Mouse (Mus musculus) left cerebral cortex, adult 11 months (tissue): ENCODE measurements around the gene Pxt1.

Source experiments
- DNase-seq: peaks from one replicate; pipeline ENCODE4 v3.0.0; 2022; ENCODE audit warnings: low spot score

Gene Pxt1

GRCm38 (mm10) chr17:28947011-28947939, 3.6 kb upstream of the Pxt1 start:
- DNase-seq = no peak

- no peak for DNase-seq
Measured at GRCm38 (mm10) chr17:28944481-28944880, 841 bp upstream of the Pxt1 start.

DNA sequence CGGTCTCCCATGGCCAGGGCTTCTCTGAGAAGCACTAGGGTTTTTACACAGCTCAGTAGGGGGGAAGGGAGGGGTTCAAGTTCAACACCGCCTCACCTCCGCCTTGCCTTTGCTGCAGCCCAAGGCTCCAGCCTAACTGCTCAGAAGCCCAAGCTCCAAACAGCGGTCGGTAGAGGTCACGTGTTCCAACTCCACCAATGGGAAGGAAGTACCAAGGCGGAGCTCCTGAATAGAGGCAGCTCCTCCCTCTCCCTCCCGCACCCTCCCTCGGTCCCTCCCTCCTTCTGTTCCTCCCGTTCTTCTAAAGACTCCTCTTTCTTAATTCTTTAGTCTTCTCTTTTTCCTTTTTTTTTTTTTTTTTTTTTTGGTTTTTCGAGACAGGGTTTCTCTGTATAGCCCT, 1.5 kb downstream of the Pxt1 start:
- no peak for DNase-seq

DNA sequence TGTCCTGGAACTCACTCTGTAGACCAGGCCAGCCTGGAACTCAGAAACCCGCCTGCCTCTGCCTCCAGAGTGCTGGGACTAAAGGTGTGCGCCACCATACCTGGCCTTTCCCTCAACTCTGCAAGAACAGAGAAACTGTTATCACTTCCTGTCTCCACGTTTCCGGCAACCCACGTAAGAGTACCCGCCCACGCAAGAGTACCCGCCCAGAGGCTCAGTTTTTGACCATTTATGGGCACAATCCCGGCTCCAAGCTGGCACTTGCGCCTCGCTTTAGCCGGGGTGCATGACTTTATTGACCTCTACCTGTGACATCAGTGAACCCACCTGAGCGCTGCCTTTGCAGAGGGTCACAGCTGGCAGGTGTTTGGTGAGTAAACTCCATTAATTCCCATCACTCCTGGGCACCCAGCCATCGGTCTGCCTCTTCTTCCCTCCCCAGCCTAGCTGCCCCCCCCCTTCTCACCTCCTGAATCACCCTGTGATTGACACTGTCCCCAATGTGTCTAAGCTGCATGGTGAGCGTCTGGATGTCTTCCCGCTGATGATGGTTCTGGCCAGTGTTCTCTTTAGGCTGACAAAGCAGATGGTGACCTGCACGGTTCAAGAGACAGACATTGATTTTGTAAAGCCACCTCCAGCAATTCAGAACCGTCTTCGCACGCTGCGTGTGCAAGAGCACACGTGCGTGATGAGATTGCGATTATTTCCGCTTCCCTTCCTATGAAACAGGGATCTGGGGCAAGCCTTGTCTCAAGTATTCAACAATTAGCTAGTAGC, 2.7 kb downstream of the Pxt1 start:
- DNase-seq = no peak

GRCm38 (mm10) chr17:28936622-28937345, 6.9 kb downstream of the Pxt1 start:
- no peak for DNase-seq

DNA sequence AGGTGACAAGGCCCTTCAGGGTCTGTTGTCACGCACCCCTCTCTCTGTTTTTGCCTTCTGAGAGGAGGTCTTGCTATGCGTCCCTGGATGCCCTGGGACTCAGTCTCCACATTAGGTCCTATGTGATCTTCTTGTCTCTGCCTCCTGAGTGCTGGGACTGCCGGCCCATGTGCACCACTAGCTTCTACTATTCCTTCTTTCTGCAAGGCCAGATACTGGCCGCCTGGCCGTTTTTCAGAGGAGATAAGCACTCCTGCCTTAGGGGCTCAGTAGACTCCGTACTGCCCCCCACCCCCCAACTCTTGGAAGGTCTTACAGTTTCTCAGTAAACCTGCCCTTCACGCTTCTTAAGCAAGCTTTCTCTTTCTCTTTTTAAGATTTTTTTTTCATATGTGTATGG, 7.5 kb downstream of the Pxt1 start:
- no peak for DNase-seq

DNA sequence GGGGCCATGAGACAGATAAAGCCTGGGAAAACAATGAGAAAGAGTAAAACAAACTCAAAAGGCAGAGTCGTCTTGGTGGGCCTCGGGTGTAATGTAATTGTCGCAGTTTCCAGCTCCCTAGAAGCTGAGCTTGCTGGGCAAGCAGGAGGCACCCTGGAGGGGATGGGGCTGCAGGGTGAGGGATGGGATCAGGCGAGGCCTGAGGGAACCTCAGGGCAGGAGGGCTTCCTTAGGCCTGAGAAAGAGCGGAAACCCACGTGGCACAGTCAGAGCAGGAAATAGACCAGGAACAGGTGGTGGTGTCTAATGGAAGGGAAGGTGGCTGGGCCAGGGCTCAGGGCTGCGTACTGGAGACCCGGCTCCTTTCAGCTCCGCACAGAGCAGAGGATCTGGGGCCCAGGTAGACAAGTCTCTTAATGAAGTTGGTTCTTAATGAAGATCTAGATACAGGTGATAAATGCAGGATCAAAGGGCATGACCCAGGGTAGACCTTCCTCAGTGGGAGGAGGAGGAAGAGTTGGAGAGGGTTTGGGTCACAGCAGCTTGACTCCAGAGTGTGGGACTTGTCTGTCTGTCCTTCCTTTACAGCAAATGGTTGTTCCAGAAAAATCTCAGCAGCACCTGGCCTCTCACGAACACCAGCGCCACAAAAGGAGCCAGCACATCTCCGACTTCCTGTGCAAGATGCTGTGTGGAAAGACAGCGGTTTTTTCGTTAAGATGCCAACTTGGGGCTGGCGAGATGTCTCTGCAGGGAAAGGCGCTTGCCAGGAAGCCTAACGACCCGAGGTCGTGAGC, 9.3 kb downstream of the Pxt1 start:
- DNase-seq = no peak

GRCm38 (mm10) chr17:28932274-28932673, 11.4 kb downstream of the Pxt1 start:
- DNase-seq = no peak

DNA sequence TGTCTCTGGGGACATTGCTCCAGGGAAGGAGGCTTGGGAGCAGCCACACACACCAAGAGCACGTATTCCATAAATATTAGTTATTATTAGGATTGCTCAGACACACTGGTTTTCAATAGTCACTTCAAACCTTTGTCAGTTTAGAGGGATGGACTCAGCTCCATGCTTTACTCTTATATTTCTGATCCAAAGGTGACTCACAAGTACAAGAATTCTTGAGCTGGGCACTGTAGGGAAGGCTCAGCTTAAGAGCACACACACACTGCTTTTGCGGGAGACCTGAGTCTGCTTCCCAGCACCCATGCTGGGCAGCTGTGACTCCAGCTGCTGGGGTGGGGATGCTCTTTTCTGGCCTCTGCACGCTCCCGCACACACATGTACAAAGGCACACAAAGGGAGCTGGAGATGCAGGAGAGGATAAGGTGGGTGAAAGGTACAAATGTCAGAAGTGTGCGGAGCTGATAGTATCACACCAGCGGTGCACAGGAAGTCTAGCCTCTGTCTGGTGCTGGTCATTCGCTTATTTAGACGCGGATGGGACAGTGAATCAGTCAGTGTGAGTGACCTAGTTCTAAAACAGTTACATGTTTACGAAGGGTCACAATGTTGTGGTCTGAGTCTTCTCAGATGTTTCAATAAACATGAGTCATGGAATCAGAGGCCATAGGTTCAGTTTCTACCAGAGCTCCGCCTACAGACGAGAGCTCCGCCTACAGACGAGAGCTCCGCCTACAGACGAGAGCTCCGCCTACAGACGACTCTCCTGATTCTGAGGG, 12.0 kb downstream of the Pxt1 start:
- DNase-seq = no peak

DNA sequence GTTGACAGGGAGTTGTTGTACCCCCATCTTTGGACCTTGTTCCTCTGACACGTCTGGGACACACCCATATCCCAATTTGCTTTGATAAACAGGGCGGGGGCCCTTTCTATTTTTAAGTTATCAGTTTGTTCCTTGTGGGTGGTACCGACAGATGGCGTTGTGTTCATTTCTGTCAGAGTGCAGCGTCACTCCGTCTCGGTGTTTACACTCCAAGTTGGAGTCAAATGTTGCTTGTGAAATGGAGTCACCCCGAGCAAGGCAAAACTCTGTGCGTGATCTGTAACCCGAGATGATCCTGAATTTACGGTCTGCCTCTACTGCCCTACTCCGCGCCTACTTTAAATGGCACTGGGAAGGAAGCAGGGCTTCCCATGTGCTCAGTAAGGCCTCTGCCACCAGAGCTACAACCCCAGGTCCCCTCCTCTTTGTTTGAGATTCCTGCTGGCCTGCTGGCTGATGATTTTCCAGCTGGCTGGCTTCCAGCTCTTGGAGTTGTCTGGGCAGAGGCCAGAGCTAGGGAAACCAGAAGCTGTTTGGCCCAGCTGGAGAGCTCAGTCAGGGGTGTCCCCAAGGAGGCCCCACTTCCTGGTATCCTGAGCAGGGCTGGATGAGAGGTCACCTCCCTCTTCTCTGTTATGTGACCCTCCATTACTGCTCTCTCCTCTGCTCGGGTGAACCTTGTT, 13.1 kb downstream of the Pxt1 start:
- no peak for DNase-seq

DNA sequence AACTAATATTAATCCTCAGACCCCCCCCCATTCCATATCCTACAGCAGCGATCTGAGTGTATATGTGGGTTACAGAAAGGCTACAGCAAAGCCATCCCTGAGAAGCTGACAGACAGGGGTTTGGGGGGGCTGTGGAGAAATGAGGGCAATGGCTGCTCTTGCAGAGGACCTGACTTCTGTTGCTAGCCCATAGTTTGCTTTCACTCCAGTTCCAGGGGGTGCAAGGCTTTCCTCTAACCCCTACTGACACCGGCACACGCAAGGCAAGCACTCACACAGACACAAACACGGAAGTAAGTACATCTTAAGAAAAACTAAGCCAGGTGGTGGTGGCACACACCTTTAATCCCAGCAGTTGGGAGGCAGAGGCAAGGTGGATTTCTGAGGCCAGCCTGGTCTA, 14.3 kb downstream of the Pxt1 start:
- no peak for DNase-seq

- DNase-seq = no peak
Measured at GRCm38 (mm10) chr17:28928004-28928403, 15.6 kb downstream of the Pxt1 start.

- DNase-seq = no peak
Measured at GRCm38 (mm10) chr17:28926866-28927635, 16.6 kb downstream of the Pxt1 start.

GRCm38 (mm10) chr17:28926380-28926779, 17.3 kb downstream of the Pxt1 start:
- DNase-seq = peak; percentile 72

DNA sequence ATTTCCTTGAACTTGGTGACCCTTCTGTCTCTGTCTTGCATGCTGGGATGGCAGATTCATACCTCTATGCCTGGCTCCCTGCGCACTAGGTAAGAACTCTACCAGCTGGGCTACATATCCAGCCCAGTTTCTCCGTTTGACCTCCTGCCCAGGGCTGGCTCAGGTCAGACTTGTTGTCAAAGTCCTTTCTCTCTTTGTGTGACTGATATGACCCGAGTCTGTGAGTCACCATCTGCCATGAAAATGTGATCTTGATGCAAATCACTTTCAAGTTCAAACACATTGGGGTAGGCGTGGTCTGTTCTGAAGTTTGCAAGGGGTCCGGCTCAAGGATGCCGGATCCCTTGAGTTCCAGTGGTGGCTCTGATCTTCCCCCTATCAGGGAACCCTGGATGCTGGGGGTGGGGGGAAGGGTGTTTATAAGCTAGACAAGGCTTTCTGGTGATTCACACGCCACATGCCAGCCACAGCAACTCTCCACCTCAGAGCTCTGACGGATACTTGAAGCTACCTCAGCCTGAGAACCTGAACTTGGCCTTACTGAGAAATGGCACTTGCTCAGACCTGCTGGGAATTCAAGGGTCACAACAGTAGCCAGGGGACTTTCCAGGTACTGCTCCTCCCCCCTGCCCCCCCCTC, 18.6 kb downstream of the Pxt1 start:
- no peak for DNase-seq

DNA sequence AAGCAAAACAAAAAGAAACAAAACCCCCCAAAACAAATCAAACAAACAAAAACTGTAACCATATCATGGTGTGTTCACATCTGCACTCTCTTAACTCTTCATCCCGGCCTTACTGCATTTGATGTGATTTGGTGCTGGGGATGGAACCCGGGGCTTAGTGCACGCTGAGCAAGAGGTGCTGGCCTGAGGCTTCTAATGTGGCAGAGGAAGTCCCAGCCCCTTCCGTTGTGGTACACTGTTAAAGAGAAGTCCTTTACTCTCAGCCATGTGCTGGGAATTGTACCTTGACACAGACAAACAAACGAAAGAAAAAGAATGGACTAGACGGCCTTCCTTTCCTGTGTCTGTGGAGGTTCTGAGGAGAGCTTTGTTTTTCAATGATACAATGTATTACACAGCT, 21.5 kb downstream of the Pxt1 start:
- no peak for DNase-seq

DNA sequence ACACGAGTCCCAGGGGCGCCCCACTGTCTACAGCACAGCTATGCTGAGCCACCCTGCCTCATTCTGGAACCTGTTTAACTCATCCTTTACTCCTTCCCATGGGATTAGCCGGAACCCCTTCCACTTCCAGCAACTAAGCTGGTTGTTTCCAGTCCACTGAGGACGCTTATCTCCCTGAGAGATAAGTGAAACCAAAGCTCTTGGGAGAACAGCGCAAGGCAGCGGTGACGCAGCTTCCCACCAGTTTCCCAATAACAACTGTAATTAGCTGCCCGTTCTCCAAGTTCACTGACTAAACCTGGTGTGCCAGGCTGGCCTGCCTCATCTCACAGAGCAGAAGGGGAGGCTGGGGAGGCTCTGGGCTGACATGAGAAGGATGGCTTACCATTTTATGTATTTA, 22.6 kb downstream of the Pxt1 start:
- no peak for DNase-seq

DNA sequence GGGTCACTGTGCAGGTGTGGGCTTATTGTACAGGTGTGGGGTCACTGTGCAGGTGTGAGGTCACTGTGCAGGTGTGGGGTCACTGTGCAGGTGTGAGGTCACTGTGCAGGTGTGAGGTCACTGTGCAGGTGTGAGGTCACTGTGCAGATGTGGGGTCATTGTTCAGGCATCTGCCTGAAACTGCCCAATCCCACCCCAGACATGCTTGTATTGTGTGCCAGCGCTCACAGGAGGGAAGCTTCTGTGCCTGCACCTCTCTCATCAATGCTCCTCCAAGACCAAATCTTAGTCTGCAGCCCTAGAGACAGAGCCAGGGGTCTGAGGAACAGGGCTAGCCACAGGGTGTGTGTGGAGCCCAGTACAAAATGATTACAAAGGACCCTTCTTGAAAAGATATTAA, 27.1 kb downstream of the Pxt1 start:
- no peak for DNase-seq

GRCm38 (mm10) chr17:28915060-28915628, 28.5 kb downstream of the Pxt1 start, which contains the start of gene 4930539E08Rik:
Gene 4930539E08Rik, minus strand, starts transcription at chr17:28915324.
- no peak for DNase-seq
